Mouse (Mus musculus): ENCODE data around the gene Bnc1. TPM values are rescaled to one million over a fixed set of nuclear protein-coding genes. Genes with fewer than 3 reads are reported as not detected.

Bnc1 gene
- polyA plus RNA-seq, 1 experiment = 0.30 TPM

GRCm38 (mm10) chr7:81932521-81933045 lies 59.5 kb downstream of the Bnc1 start:
- Histone ChIP-seq H3K4me1 (ENCODE audit: control insufficient read depth, insufficient read depth, low read length) (no peaks in the 10 kb centered on the region), H3K4me3 (ENCODE audit: low read depth, low read length) (no peak overlapping the region), H3K9ac (ENCODE audit: low read depth, poor library complexity, severe bottlenecking) (no peak overlapping the region), H3K36me3 (ENCODE audit: control insufficient read depth, insufficient read depth, low read length, poor library complexity, severe bottlenecking) (no peaks in the 10 kb centered on the region), H3K9me3 (replicated peaks; ENCODE audit: control insufficient read depth, insufficient read depth, low read length, poor library complexity, severe bottlenecking) (no peaks in the 10 kb centered on the region), H3K27ac (ENCODE audit: insufficient read depth, low read length) (no peak overlapping the region), H3K27me3 (ENCODE audit: control insufficient read depth, insufficient read depth, low read length, poor library complexity, severe bottlenecking) (peaks cover 20% of the 10 kb centered on the region)
- no peak for TF ChIP-seq EP300 (IDR thresholded peaks at IDR 0.05; ENCODE audit: insufficient read depth, low read depth, low read length)
- TF ChIP-seq CTCF (IDR thresholded peaks at IDR 0.05; ENCODE audit: low read depth, low read length) = no peak

- H3K4me1 ChIP-seq (ENCODE audit: control insufficient read depth, insufficient read depth, low read length) = no peaks in the 10 kb centered on the region
- H3K27ac ChIP-seq (ENCODE audit: insufficient read depth, low read length) = no peak overlapping the region
- H3K36me3 ChIP-seq (ENCODE audit: control insufficient read depth, insufficient read depth, low read length, poor library complexity, severe bottlenecking) = no peaks in the 10 kb centered on the region
- no peak overlapping the region for H3K9ac ChIP-seq (ENCODE audit: low read depth, poor library complexity, severe bottlenecking)
- no peak overlapping the region for H3K4me3 ChIP-seq (ENCODE audit: low read depth, low read length)
- peaks cover 12% of the 10 kb centered on the region for H3K27me3 ChIP-seq (ENCODE audit: control insufficient read depth, insufficient read depth, low read length, poor library complexity, severe bottlenecking)
- H3K9me3 ChIP-seq (replicated peaks; ENCODE audit: control insufficient read depth, insufficient read depth, low read length, poor library complexity, severe bottlenecking) = no peaks in the 10 kb centered on the region
- TF ChIP-seq POLR2A (IDR thresholded peaks at IDR 0.05; ENCODE audit: insufficient read depth, low read length) (no peak), CTCF (IDR thresholded peaks at IDR 0.05; ENCODE audit: low read depth, low read length) (no peak), EP300 (IDR thresholded peaks at IDR 0.05; ENCODE audit: insufficient read depth, low read depth, low read length) (no peak)
Measured at GRCm38 (mm10) chr7:81928998-81929397, 63.1 kb downstream of the Bnc1 start.

- Histone ChIP-seq H3K4me3 (ENCODE audit: low read depth, low read length) (no peak overlapping the region), H3K4me1 (ENCODE audit: control insufficient read depth, insufficient read depth, low read length) (no peaks in the 10 kb centered on the region), H3K27ac (ENCODE audit: insufficient read depth, low read length) (no peak overlapping the region), H3K9me3 (replicated peaks; ENCODE audit: control insufficient read depth, insufficient read depth, low read length, poor library complexity, severe bottlenecking) (no peaks in the 10 kb centered on the region), H3K36me3 (ENCODE audit: control insufficient read depth, insufficient read depth, low read length, poor library complexity, severe bottlenecking) (no peaks in the 10 kb centered on the region), H3K9ac (ENCODE audit: low read depth, poor library complexity, severe bottlenecking) (no peak overlapping the region), H3K27me3 (ENCODE audit: control insufficient read depth, insufficient read depth, low read length, poor library complexity, severe bottlenecking) (no peaks in the 10 kb centered on the region)
- no peak for TF ChIP-seq CTCF (IDR thresholded peaks at IDR 0.05; ENCODE audit: low read depth, low read length)
- no peak for TF ChIP-seq POLR2A (IDR thresholded peaks at IDR 0.05; ENCODE audit: insufficient read depth, low read length)
- no peak for TF ChIP-seq EP300 (IDR thresholded peaks at IDR 0.05; ENCODE audit: insufficient read depth, low read depth, low read length)
Measured at GRCm38 (mm10) chr7:81921379-81921952, 70.6 kb downstream of the Bnc1 start.

DNA sequence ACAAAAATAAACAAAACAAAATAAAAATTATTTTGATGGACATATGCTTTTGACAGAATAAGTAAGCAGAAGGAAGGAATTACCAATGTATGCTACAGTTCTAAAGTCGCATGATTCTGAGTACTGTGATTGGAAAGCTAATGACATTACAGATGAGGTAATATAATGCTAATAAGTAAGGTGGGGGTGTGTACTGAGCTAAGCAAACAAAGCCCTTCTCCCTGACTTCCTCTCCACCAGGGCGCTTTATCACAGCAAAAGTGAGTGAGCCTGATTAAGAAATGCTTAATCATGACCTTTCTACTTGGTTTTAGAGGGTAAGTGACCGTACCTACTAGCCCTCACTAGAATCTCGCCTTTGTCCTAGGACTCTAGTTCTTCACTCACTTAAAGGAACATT lies 71.8 kb downstream of the Bnc1 start:
- TF ChIP-seq POLR2A (IDR thresholded peaks at IDR 0.05; ENCODE audit: insufficient read depth, low read length) (no peak), CTCF (IDR thresholded peaks at IDR 0.05; ENCODE audit: low read depth, low read length) (no peak), EP300 (IDR thresholded peaks at IDR 0.05; ENCODE audit: insufficient read depth, low read depth, low read length) (no peak)
- no peaks in the 10 kb centered on the region for H3K36me3 ChIP-seq (ENCODE audit: control insufficient read depth, insufficient read depth, low read length, poor library complexity, severe bottlenecking)
- no peak overlapping the region for H3K9ac ChIP-seq (ENCODE audit: low read depth, poor library complexity, severe bottlenecking)

DNA sequence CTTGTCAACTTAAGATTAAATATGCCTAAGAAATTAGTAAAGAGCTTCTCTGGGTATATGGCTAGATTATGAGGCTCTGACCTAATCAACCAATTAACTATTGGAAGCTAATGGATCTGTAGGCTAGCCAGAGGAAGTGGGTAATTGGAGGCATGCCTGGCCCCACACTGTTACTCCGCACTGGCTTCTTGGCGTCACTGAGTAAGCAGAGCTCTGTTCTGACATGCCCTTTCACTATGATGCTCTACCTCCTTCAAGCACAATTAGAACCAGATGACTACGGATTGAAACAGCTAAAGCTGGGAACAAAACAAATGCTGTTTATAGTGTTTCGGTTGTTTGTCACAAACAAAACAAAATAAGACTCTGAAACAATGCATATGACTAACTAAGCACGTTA lies 73.8 kb downstream of the Bnc1 start:
- TF ChIP-seq CTCF (IDR thresholded peaks at IDR 0.05; ENCODE audit: low read depth, low read length) = no peak
- TF ChIP-seq POLR2A (IDR thresholded peaks at IDR 0.05; ENCODE audit: insufficient read depth, low read length) = no peak
- no peak for TF ChIP-seq EP300 (IDR thresholded peaks at IDR 0.05; ENCODE audit: insufficient read depth, low read depth, low read length)
- no peak overlapping the region for H3K27ac ChIP-seq (ENCODE audit: insufficient read depth, low read length)
- no peaks in the 10 kb centered on the region for H3K36me3 ChIP-seq (ENCODE audit: control insufficient read depth, insufficient read depth, low read length, poor library complexity, severe bottlenecking)
- H3K4me1 ChIP-seq (ENCODE audit: control insufficient read depth, insufficient read depth, low read length) = no peaks in the 10 kb centered on the region
- no peak overlapping the region for H3K4me3 ChIP-seq (ENCODE audit: low read depth, low read length)
- no peaks in the 10 kb centered on the region for H3K9me3 ChIP-seq (replicated peaks; ENCODE audit: control insufficient read depth, insufficient read depth, low read length, poor library complexity, severe bottlenecking)
- no peak overlapping the region for H3K9ac ChIP-seq (ENCODE audit: low read depth, poor library complexity, severe bottlenecking)
- H3K27me3 ChIP-seq (ENCODE audit: control insufficient read depth, insufficient read depth, low read length, poor library complexity, severe bottlenecking) = no peaks in the 10 kb centered on the region

More for the DNA sequence above, 71.8 kb downstream of the Bnc1 start:
- Histone ChIP-seq H3K27me3 (ENCODE audit: control insufficient read depth, insufficient read depth, low read length, poor library complexity, severe bottlenecking) (no peaks in the 10 kb centered on the region), H3K27ac (ENCODE audit: insufficient read depth, low read length) (no peak overlapping the region), H3K4me3 (ENCODE audit: low read depth, low read length) (no peak overlapping the region), H3K4me1 (ENCODE audit: control insufficient read depth, insufficient read depth, low read length) (no peaks in the 10 kb centered on the region), H3K9me3 (replicated peaks; ENCODE audit: control insufficient read depth, insufficient read depth, low read length, poor library complexity, severe bottlenecking) (no peaks in the 10 kb centered on the region)

Other genes with a start within 250 kb of the Bnc1 start
- 40.6 and 42.8 TPM in 2 replicates for gene Ramac, start 229.4 kb downstream of the Bnc1 start, polyA plus RNA-seq (2011; ENCODE audit: insufficient read depth, insufficient read length, low read depth, missing spikeins)
- gene 3110040N11Rik, start 202.8 kb downstream of the Bnc1 start, polyA plus RNA-seq (2011; ENCODE audit: insufficient read depth, insufficient read length, low read depth, missing spikeins) = 32.6 and 34.0 TPM in 2 replicates
- 150 and 152 TPM in 2 replicates for gene Btbd1, start 162.9 kb downstream of the Bnc1 start, polyA plus RNA-seq (2011; ENCODE audit: insufficient read depth, insufficient read length, low read depth, missing spikeins)
- not detected in 2 replicates for gene Gm10160, start 136.5 kb downstream of the Bnc1 start, polyA plus RNA-seq (2011; ENCODE audit: insufficient read depth, insufficient read length, low read depth, missing spikeins)
- gene Tm6sf1, start 133.3 kb downstream of the Bnc1 start, polyA plus RNA-seq (2011; ENCODE audit: insufficient read depth, insufficient read length, low read depth, missing spikeins) = 9.7 and 10.1 TPM in 2 replicates
- gene Hdgfl3, start 57.8 kb downstream of the Bnc1 start, polyA plus RNA-seq (2011; ENCODE audit: insufficient read depth, insufficient read length, low read depth, missing spikeins) = 8.3 TPM in 2 replicates
- gene Sh3gl3, start 181.5 kb upstream of the Bnc1 start, polyA plus RNA-seq (2011; ENCODE audit: insufficient read depth, insufficient read length, low read depth, missing spikeins) = 16.8 and 20.9 TPM in 2 replicates